Mouse (Mus musculus): ENCODE data around the gene H2-T22. TPM values are rescaled to one million over a fixed set of nuclear protein-coding genes. Genes with fewer than 3 reads are reported as not detected.
"Not testable (repeated sequence)": the region's sequence is repeated elsewhere in the genome, so short reads cannot be mapped to it uniquely, and the experiment has no call there.

H2-T22 gene
- polyA plus RNA-seq, 1 experiment from 2014 or later, result 19.3 TPM

DNA sequence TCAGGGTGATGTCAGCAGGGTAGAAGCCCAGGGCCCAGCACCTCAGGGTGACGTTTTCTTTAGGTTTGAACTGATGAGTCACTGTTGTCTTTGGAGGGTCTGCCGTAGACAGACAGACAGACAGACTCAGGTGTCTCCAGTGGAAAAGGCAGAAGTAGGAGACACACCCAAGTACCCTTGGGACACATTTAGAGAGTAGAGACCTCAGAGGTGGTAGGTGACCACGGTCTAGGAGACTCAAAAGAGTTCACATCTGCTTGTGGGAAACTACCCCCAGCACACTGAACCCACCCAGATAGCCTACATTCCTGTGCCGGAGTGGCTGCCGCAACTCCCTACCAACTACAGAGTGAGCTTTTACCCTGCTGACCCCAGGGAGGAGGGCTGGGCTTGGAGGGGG lies 27.6 kb downstream of the H2-T22 start:
- Histone ChIP-seq H3K27me3 (ENCODE audit: control insufficient read depth, insufficient read depth, low read length) (no peaks in the 10 kb centered on the region), H3K9me3 (ENCODE audit: control insufficient read depth, low read depth, low read length) (no peaks in the 10 kb centered on the region), H3K4me2 (replicated peaks; ENCODE audit: low read depth, low read length) (no peak overlapping the region), H3K9ac (replicated peaks; ENCODE audit: low read depth, low read length) (no peak overlapping the region), H3K4me3 (ENCODE audit: low read depth, low read length) (no peak overlapping the region), H3K36me3 (ENCODE audit: control insufficient read depth, insufficient read depth, low read length) (no peaks in the 10 kb centered on the region), H3K4me1 (ENCODE audit: control insufficient read depth, insufficient read depth, low read length) (no peaks in the 10 kb centered on the region), H3K27ac (ENCODE audit: low read length) (no peak overlapping the region)
- WGBS, result 88% methylated on average over 5 of the region's 5 CpGs
- no peak for ATAC-seq (ENCODE audit: insufficient number of reproducible peaks, insufficient read depth, low FRiP score, low read depth)

DNA sequence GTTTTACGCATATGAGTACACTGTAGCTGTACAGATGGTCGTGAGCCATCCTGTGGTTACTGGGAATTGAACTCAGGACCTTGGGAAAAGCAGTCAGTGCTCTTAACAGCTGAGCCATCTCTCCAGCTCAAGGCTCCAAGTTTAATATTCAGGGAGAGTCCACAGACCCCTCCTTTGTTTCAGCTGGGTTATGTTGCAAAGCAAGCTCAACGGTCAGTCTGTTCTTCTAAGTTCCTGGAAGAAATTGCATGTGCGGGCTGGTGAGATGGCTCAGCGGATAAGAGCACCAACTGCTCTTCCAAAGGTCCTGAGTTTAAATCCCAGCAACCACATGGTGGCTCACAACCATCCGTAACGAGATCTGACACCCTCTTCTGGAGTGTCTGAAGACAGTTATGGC lies 38.1 kb downstream of the H2-T22 start:
- not testable (repeated sequence) for H3K27me3 ChIP-seq (ENCODE audit: control insufficient read depth, insufficient read depth, low read length); H3K36me3 ChIP-seq (ENCODE audit: control insufficient read depth, insufficient read depth, low read length); ATAC-seq (ENCODE audit: insufficient number of reproducible peaks, insufficient read depth, low FRiP score, low read depth); H3K9me3 ChIP-seq (ENCODE audit: control insufficient read depth, low read depth, low read length); H3K9ac ChIP-seq (replicated peaks; ENCODE audit: low read depth, low read length); H3K4me2 ChIP-seq (replicated peaks; ENCODE audit: low read depth, low read length); H3K27ac ChIP-seq (ENCODE audit: low read length); H3K4me1 ChIP-seq (ENCODE audit: control insufficient read depth, insufficient read depth, low read length); H3K4me3 ChIP-seq (ENCODE audit: low read depth, low read length)
- WGBS, result 93% methylated on average over 7 of the region's 7 CpGs

DNA sequence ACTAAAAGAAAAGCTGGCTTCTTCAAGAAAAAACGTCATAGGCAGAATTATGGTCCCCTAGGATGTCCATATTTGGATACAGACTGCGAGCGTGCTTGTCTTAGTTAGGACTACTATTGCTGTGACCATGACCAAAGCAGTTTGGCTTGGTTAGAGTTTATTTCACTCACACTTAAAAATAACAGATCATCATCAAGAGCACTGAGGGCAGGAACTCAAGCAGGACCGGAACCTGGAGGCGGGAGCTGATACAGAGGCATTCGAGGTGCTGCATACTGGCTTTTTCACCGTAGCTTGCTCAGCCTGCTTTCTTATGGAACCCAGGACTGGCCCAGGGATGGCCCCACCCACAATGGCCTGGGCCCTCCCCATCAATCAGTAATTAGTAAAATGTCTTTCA lies 39.2 kb downstream of the H2-T22 start:
- H3K9ac ChIP-seq (replicated peaks; ENCODE audit: low read depth, low read length), result no peak overlapping the region

DNA sequence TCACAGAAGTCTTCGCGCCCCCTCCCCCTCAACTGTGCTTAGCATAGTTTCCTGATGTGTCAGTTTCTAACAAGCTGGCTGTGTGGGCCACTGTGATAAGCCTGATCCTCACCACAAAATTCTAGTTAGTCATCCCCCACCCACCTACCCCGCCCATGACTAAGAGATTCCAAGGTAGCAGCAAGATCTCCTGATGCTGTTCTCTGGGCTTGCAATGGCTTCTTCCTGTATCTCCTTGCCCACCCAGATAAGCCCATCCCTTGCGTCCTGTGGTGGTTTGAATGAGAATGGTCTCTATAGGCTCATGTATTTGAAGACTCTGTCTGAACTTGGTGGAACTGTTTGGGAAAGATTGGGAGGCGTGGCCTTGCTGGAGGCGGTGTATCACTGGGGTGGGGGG lies 40.6 kb downstream of the H2-T22 start:
- Histone ChIP-seq H3K27ac (ENCODE audit: low read length) (no peak overlapping the region), H3K9ac (replicated peaks; ENCODE audit: low read depth, low read length) (no peak overlapping the region), H3K4me2 (replicated peaks; ENCODE audit: low read depth, low read length) (no peak overlapping the region), H3K4me1 (ENCODE audit: control insufficient read depth, insufficient read depth, low read length) (peaks cover 8% of the 10 kb centered on the region; the same call in 1 of the 2 replicates), H3K36me3 (ENCODE audit: control insufficient read depth, insufficient read depth, low read length) (no peaks in the 10 kb centered on the region), H3K4me3 (ENCODE audit: low read depth, low read length) (no peak overlapping the region), H3K27me3 (ENCODE audit: control insufficient read depth, insufficient read depth, low read length) (no peaks in the 10 kb centered on the region), H3K9me3 (ENCODE audit: control insufficient read depth, low read depth, low read length) (no peaks in the 10 kb centered on the region; the same call in 1 of the 2 replicates)
- ATAC-seq (ENCODE audit: insufficient number of reproducible peaks, insufficient read depth, low FRiP score, low read depth), result peak; percentile 25; the same call in 1 of the 2 replicates
- WGBS, result 93% methylated on average over 6 of the region's 6 CpGs

More for the DNA sequence above, 39.2 kb downstream of the H2-T22 start:
- H3K4me3 ChIP-seq (ENCODE audit: low read depth, low read length), result no peak overlapping the region
- H3K4me2 ChIP-seq (replicated peaks; ENCODE audit: low read depth, low read length), result no peak overlapping the region
- no peaks in the 10 kb centered on the region for H3K4me1 ChIP-seq (ENCODE audit: control insufficient read depth, insufficient read depth, low read length)
- H3K9me3 ChIP-seq (ENCODE audit: control insufficient read depth, low read depth, low read length), result no peaks in the 10 kb centered on the region; the same call in 1 of the 2 replicates
- no peak overlapping the region for H3K27ac ChIP-seq (ENCODE audit: low read length)
- no peaks in the 10 kb centered on the region for H3K27me3 ChIP-seq (ENCODE audit: control insufficient read depth, insufficient read depth, low read length)
- WGBS, result 94% methylated on average over 7 of the region's 7 CpGs
- H3K36me3 ChIP-seq (ENCODE audit: control insufficient read depth, insufficient read depth, low read length), result no peaks in the 10 kb centered on the region
- ATAC-seq (ENCODE audit: insufficient number of reproducible peaks, insufficient read depth, low FRiP score, low read depth), result no peak

DNA sequence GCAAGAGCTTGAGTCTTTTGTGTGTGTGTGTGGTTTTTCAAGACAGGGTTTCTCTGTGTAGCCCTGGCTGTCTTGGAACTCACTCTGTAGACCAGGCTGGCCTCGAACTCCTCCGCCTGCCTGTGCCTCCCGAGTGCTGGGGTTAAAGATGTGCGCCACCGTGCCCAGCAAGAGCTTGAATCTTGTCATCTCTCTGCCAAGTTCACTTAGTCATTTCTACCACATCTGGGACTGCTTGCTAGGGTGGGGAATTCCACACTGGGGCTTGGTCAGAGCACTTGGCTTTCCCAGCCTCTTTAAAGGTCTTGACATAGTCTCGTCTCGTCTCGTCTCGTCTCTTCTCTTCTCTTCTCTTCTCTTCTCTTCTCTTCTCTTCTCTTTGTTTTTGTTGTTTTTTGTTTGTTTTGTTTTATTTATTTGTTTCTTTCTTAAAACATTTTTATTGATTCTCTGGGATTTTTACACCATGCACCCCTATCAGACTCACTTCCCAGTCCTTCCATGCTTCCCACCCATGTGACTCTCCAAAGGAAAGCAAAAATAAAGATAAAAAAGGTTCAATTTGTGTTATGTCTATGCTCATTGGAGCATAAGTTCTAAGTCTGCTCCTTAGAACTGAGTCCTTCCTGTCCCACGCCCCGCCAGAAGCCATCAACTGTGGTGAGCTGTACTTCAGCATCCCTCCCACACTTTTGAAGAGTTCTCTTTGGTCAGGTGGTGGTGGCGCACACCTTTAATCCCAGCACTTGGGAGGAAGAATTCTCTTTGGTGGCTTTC lies 41.2 kb downstream of the H2-T22 start:
- H3K9ac ChIP-seq (replicated peaks; ENCODE audit: low read depth, low read length), result no peak overlapping the region
- H3K27ac ChIP-seq (ENCODE audit: low read length), result no peak overlapping the region
- no peak overlapping the region for H3K4me3 ChIP-seq (ENCODE audit: low read depth, low read length)
- 92% methylated on average over 12 of the region's 12 CpGs for WGBS
- H3K4me2 ChIP-seq (replicated peaks; ENCODE audit: low read depth, low read length), result no peak overlapping the region
- no peak for ATAC-seq (ENCODE audit: insufficient number of reproducible peaks, insufficient read depth, low FRiP score, low read depth)
- no peaks in the 10 kb centered on the region; the same call in 1 of the 2 replicates for H3K9me3 ChIP-seq (ENCODE audit: control insufficient read depth, low read depth, low read length)
- peaks cover 8% of the 10 kb centered on the region; the same call in 1 of the 2 replicates for H3K4me1 ChIP-seq (ENCODE audit: control insufficient read depth, insufficient read depth, low read length)
- H3K36me3 ChIP-seq (ENCODE audit: control insufficient read depth, insufficient read depth, low read length), result no peaks in the 10 kb centered on the region
- no peaks in the 10 kb centered on the region for H3K27me3 ChIP-seq (ENCODE audit: control insufficient read depth, insufficient read depth, low read length)

DNA sequence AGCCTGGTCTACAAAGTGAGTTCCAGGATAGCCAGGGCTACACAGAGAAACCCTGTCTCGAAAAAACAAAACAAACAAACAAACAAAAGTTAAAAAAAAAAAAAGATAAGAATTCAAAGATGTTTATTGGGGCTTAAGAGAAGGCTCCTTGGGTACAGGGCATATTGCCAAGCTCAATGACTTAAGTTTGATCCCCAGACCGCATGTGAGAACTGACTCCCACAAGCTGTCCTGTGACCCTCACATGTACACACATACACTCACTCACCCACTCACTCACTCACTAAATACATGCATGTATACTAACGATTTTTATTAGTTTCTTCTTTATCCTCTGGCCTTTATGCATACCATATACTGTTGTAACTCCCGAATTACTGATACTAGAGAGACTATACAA lies 42.2 kb downstream of the H2-T22 start:
- Histone ChIP-seq H3K4me3 (ENCODE audit: low read depth, low read length) (no peak overlapping the region), H3K4me1 (ENCODE audit: control insufficient read depth, insufficient read depth, low read length) (peaks cover 8% of the 10 kb centered on the region; the same call in 1 of the 2 replicates), H3K9me3 (ENCODE audit: control insufficient read depth, low read depth, low read length) (no peaks in the 10 kb centered on the region), H3K9ac (replicated peaks; ENCODE audit: low read depth, low read length) (no peak overlapping the region), H3K27ac (ENCODE audit: low read length) (no peak overlapping the region), H3K27me3 (ENCODE audit: control insufficient read depth, insufficient read depth, low read length) (no peaks in the 10 kb centered on the region), H3K4me2 (replicated peaks; ENCODE audit: low read depth, low read length) (no peak overlapping the region), H3K36me3 (ENCODE audit: control insufficient read depth, insufficient read depth, low read length) (no peaks in the 10 kb centered on the region)
- WGBS, result 77% methylated on average over 4 of the region's 4 CpGs
- ATAC-seq (ENCODE audit: insufficient number of reproducible peaks, insufficient read depth, low FRiP score, low read depth), result no peak

- no peak for ATAC-seq (ENCODE audit: insufficient number of reproducible peaks, insufficient read depth, low FRiP score, low read depth)
- H3K27ac ChIP-seq (ENCODE audit: low read length), result no peak overlapping the region
- H3K27me3 ChIP-seq (ENCODE audit: control insufficient read depth, insufficient read depth, low read length), result no peaks in the 10 kb centered on the region
- no peaks in the 10 kb centered on the region for H3K36me3 ChIP-seq (ENCODE audit: control insufficient read depth, insufficient read depth, low read length)
- WGBS, result 88% methylated on average over 7 of the region's 7 CpGs
- H3K9ac ChIP-seq (replicated peaks; ENCODE audit: low read depth, low read length), result no peak overlapping the region
- H3K4me1 ChIP-seq (ENCODE audit: control insufficient read depth, insufficient read depth, low read length), result peaks cover 13% of the 10 kb centered on the region; the same call in 1 of the 2 replicates
- H3K4me3 ChIP-seq (ENCODE audit: low read depth, low read length), result no peak overlapping the region
- no peak overlapping the region for H3K4me2 ChIP-seq (replicated peaks; ENCODE audit: low read depth, low read length)
- no peaks in the 10 kb centered on the region for H3K9me3 ChIP-seq (ENCODE audit: control insufficient read depth, low read depth, low read length)
Measured at GRCm38 (mm10) chr17:35999356-35999755, 43.2 kb downstream of the H2-T22 start.

GRCm38 (mm10) chr17:35998545-35999305 lies 43.8 kb downstream of the H2-T22 start:
- Histone ChIP-seq H3K9ac (replicated peaks; ENCODE audit: low read depth, low read length) (no peak overlapping the region), H3K36me3 (ENCODE audit: control insufficient read depth, insufficient read depth, low read length) (no peaks in the 10 kb centered on the region), H3K27me3 (ENCODE audit: control insufficient read depth, insufficient read depth, low read length) (no peaks in the 10 kb centered on the region), H3K9me3 (ENCODE audit: control insufficient read depth, low read depth, low read length) (no peaks in the 10 kb centered on the region), H3K4me1 (ENCODE audit: control insufficient read depth, insufficient read depth, low read length) (peaks cover 13% of the 10 kb centered on the region; the same call in 1 of the 2 replicates), H3K27ac (ENCODE audit: low read length) (no peak overlapping the region), H3K4me3 (ENCODE audit: low read depth, low read length) (no peak overlapping the region), H3K4me2 (replicated peaks; ENCODE audit: low read depth, low read length) (no peak overlapping the region)
- ATAC-seq (ENCODE audit: insufficient number of reproducible peaks, insufficient read depth, low FRiP score, low read depth), result no peak
- WGBS, result 84% methylated on average over 6 of the region's 6 CpGs

Data from stomach, embryonic 14.5 days (tissue).